Mouse (Mus musculus) hindbrain, embryonic 13.5 days (tissue): ENCODE results near the gene Tmem178b. TPM values are rescaled to one million over a fixed set of nuclear protein-coding genes. Genes with fewer than 3 reads are reported as not detected.

ENCODE experiments used
- ATAC-seq: fragments of 200-750 bp; cut with Nextera tagmentation; 2 replicates; pipeline ENCODE4 v1.8.0; 2017; ENCODE audit warnings: moderate TSS enrichment; ENCODE audit not compliant: low FRiP score
- H3K27ac ChIP-seq: fragments of 300-500 bp; sonication (generic); 2 replicates; pipeline ENCODE4 v1.5.1; 2015; ENCODE audit warnings: inconsistent platforms, mild to moderate bottlenecking, moderate library complexity
- H3K27me3 ChIP-seq: fragments of 300-500 bp; sonication (generic); 2 replicates; pipeline ENCODE4 v1.6.1; 2015; ENCODE audit warnings: mild to moderate bottlenecking, inconsistent platforms
- H3K36me3 ChIP-seq: fragments of 300-500 bp; sonication (generic); 2 replicates; pipeline ENCODE4 v1.6.1; 2015; ENCODE audit warnings: mild to moderate bottlenecking, inconsistent platforms
- H3K4me1 ChIP-seq: fragments of 300-500 bp; sonication (generic); replicated peaks from 2 replicates; pipeline ENCODE4 v1.6.1; 2015; ENCODE audit warnings: inconsistent platforms
- H3K4me2 ChIP-seq: fragments of 300-500 bp; sonication (generic); 2 replicates; pipeline ENCODE4 v1.6.1; 2015; ENCODE audit warnings: inconsistent platforms, mild to moderate bottlenecking, moderate library complexity
- H3K4me3 ChIP-seq: fragments of 300-500 bp; sonication (generic); 2 replicates; pipeline ENCODE4 v1.5.1; 2015; ENCODE audit warnings: mild to moderate bottlenecking, inconsistent platforms
- H3K9ac ChIP-seq: fragments of 300-500 bp; sonication (generic); 2 replicates; pipeline ENCODE4 v1.6.1; 2015; ENCODE audit warnings: mild to moderate bottlenecking, inconsistent platforms
- H3K9me3 ChIP-seq: fragments of 300-500 bp; sonication (generic); 2 replicates; pipeline ENCODE4 v1.6.1; 2016; ENCODE audit warnings: inconsistent platforms
- WGBS: fragments of 180-500 bp; shearing (Covaris S2); methylation state at CpG from one replicate; pipeline ENCODE4 v1.1.7; 2015; 5-methylcytosine and 5-hydroxymethylcytosine counted together
- polyA plus RNA-seq: library from polyadenylated mRNA; unstranded; fragments of >200 nt; fragmentation: Nextera tagmentation; extraction: Ambion mirVana; gene quantifications from 2 replicates; pipeline ENCODE4 v1.2.1, GENCODE M21; 2015

Gene Tmem178b
- 29.8 and 31.9 TPM in 2 replicates for polyA plus RNA-seq

GRCm38 (mm10) chr6:39872901-39873591 is at the start of gene Tmem178b:
Tmem178b (plus strand) TSS chr6:39873271.
- Histone ChIP-seq H3K9ac (peak within 1 kb of the TSS; percentile 97), H3K4me1 (peaks cover 40% of the 10 kb centered on the region), H3K27ac (peak within 1 kb of the TSS; percentile 98), H3K27me3 (no peaks in the 10 kb centered on the region; the same call in 1 of the 2 replicates), H3K9me3 (no peaks in the 10 kb centered on the region), H3K4me3 (peak within 1 kb of the TSS; percentile 89), H3K4me2 (peak within 1 kb of the TSS; percentile 80), H3K36me3 (no peaks in the 10 kb centered on the region)
- peak; percentile 29 for ATAC-seq
- WGBS = under 1% methylated on average over 55 of the region's 63 CpGs

- Histone ChIP-seq H3K4me3 (no peak overlapping the region), H3K27ac (no peak overlapping the region), H3K27me3 (no peaks in the 10 kb centered on the region), H3K36me3 (no peaks in the 10 kb centered on the region), H3K4me1 (no peaks in the 10 kb centered on the region), H3K9me3 (no peaks in the 10 kb centered on the region), H3K4me2 (no peak overlapping the region), H3K9ac (no peak overlapping the region)
- no peak for ATAC-seq
- WGBS = 94% methylated on average over 5 of the region's 5 CpGs
Observed at GRCm38 (mm10) chr6:39828736-39829135, 44.3 kb upstream of the Tmem178b start.

- Histone ChIP-seq H3K4me2 (no peak overlapping the region), H3K27ac (no peak overlapping the region), H3K4me1 (no peaks in the 10 kb centered on the region), H3K9me3 (no peaks in the 10 kb centered on the region), H3K27me3 (no peaks in the 10 kb centered on the region), H3K36me3 (no peaks in the 10 kb centered on the region), H3K4me3 (no peak overlapping the region), H3K9ac (no peak overlapping the region)
- WGBS = 84% methylated on average over 14 of the region's 14 CpGs
- ATAC-seq = no peak
Observed at GRCm38 (mm10) chr6:39843698-39844342, 29.3 kb upstream of the Tmem178b start.

GRCm38 (mm10) chr6:39847538-39847937 is 25.5 kb upstream of the Tmem178b start:
- H3K9ac ChIP-seq = no peak overlapping the region
- H3K36me3 ChIP-seq = no peaks in the 10 kb centered on the region
- no peak for ATAC-seq
- no peaks in the 10 kb centered on the region for H3K9me3 ChIP-seq
- H3K4me1 ChIP-seq = no peaks in the 10 kb centered on the region
- H3K4me3 ChIP-seq = no peak overlapping the region
- no peaks in the 10 kb centered on the region for H3K27me3 ChIP-seq
- H3K27ac ChIP-seq = no peak overlapping the region
- H3K4me2 ChIP-seq = no peak overlapping the region
- 89% methylated on average over 2 of the region's 2 CpGs for WGBS

GRCm38 (mm10) chr6:39848766-39849165 is 24.3 kb upstream of the Tmem178b start:
- Histone ChIP-seq H3K9me3 (no peaks in the 10 kb centered on the region), H3K4me1 (no peaks in the 10 kb centered on the region), H3K36me3 (no peaks in the 10 kb centered on the region), H3K4me3 (no peak overlapping the region), H3K9ac (no peak overlapping the region), H3K4me2 (no peak overlapping the region), H3K27ac (no peak overlapping the region), H3K27me3 (no peaks in the 10 kb centered on the region)
- WGBS = 65% methylated on average over 7 of the region's 7 CpGs
- ATAC-seq = no peak

- WGBS = 94% methylated on average over 4 of the region's 4 CpGs
Observed at GRCm38 (mm10) chr6:39849667-39850066, 23.4 kb upstream of the Tmem178b start.

GRCm38 (mm10) chr6:39870271-39871135 is 2.6 kb upstream of the Tmem178b start:
- Histone ChIP-seq H3K9me3 (no peaks in the 10 kb centered on the region), H3K4me3 (peak overlapping the region; percentile 89), H3K27me3 (peaks cover 3% of the 10 kb centered on the region; the same call in 1 of the 2 replicates), H3K4me1 (peaks cover 23% of the 10 kb centered on the region), H3K27ac (peak overlapping the region; percentile 98), H3K36me3 (no peaks in the 10 kb centered on the region), H3K4me2 (peak overlapping the region; percentile 80), H3K9ac (peak overlapping the region; percentile 97)
- 1% methylated on average over 28 of the region's 28 CpGs for WGBS
- ATAC-seq = peak; percentile 17

More at GRCm38 (mm10) chr6:39849667-39850066, 23.4 kb upstream of the Tmem178b start:
- Histone ChIP-seq H3K4me3 (no peak overlapping the region), H3K4me2 (no peak overlapping the region), H3K27ac (no peak overlapping the region), H3K4me1 (no peaks in the 10 kb centered on the region), H3K27me3 (no peaks in the 10 kb centered on the region), H3K9ac (no peak overlapping the region), H3K36me3 (no peaks in the 10 kb centered on the region), H3K9me3 (no peaks in the 10 kb centered on the region)
- no peak for ATAC-seq

- Histone ChIP-seq H3K9ac (peak overlapping the region; percentile 97), H3K27ac (peak overlapping the region; percentile 98), H3K36me3 (no peaks in the 10 kb centered on the region), H3K27me3 (peaks cover 3% of the 10 kb centered on the region; the same call in 1 of the 2 replicates), H3K4me1 (peaks cover 31% of the 10 kb centered on the region), H3K9me3 (no peaks in the 10 kb centered on the region), H3K4me3 (peak overlapping the region; percentile 89), H3K4me2 (peak overlapping the region; percentile 80)
- peak; percentile 80 for ATAC-seq
- under 1% methylated on average over 70 of the region's 71 CpGs for WGBS
Observed at GRCm38 (mm10) chr6:39871381-39872305, 1.4 kb upstream of the Tmem178b start.

- Histone ChIP-seq H3K9ac (peak overlapping the region; percentile 97), H3K4me1 (peaks cover 34% of the 10 kb centered on the region), H3K36me3 (no peaks in the 10 kb centered on the region), H3K27me3 (peaks cover 3% of the 10 kb centered on the region; the same call in 1 of the 2 replicates), H3K9me3 (no peaks in the 10 kb centered on the region), H3K4me2 (peak overlapping the region; percentile 80), H3K27ac (peak overlapping the region; percentile 98), H3K4me3 (peak overlapping the region; percentile 89)
- WGBS = under 1% methylated on average over 39 of the region's 39 CpGs
- peak; percentile 26 for ATAC-seq
Observed at GRCm38 (mm10) chr6:39872306-39872900, 668 bp upstream of the Tmem178b start.

GRCm38 (mm10) chr6:39875186-39875585 is 2.1 kb downstream of the Tmem178b start:
- H3K9ac ChIP-seq = peak overlapping the region; percentile 97
- peaks cover 4% of the 10 kb centered on the region for H3K36me3 ChIP-seq
- no peak for ATAC-seq
- H3K4me1 ChIP-seq = peaks cover 35% of the 10 kb centered on the region
- peak overlapping the region; percentile 80 for H3K4me2 ChIP-seq
- peak overlapping the region; percentile 89 for H3K4me3 ChIP-seq
- 9% methylated on average over 4 of the region's 4 CpGs for WGBS
- peak overlapping the region; percentile 53 for H3K27ac ChIP-seq
- H3K27me3 ChIP-seq = no peaks in the 10 kb centered on the region
- H3K9me3 ChIP-seq = no peaks in the 10 kb centered on the region

GRCm38 (mm10) chr6:39876444-39876843 is 3.4 kb downstream of the Tmem178b start:
- H3K4me1 ChIP-seq = peaks cover 35% of the 10 kb centered on the region
- peak overlapping the region; percentile 36; the same call in 1 of the 2 replicates for H3K9ac ChIP-seq
- H3K4me3 ChIP-seq = peak overlapping the region; percentile 7; the same call in 1 of the 2 replicates
- H3K36me3 ChIP-seq = peaks cover 4% of the 10 kb centered on the region
- 0 out of 2 replicates have a peak overlapping the region, but pooled peaks have one; percentile 44 for H3K27ac ChIP-seq
- H3K4me2 ChIP-seq = peak overlapping the region; percentile 80
- ATAC-seq = no peak
- WGBS = 65% methylated on average over 3 of the region's 3 CpGs
- no peaks in the 10 kb centered on the region for H3K27me3 ChIP-seq
- H3K9me3 ChIP-seq = no peaks in the 10 kb centered on the region
